Mouse (Mus musculus): ENCODE measurements around the gene Hspb8.
A peak's percentile ranks its signal among the peaks of the same experiment; 100 is the strongest.
"Not testable (repeated sequence)": the region's sequence is repeated elsewhere in the genome, so short reads cannot be mapped to it uniquely, and the experiment has no call there.

Hspb8 gene

DNA sequence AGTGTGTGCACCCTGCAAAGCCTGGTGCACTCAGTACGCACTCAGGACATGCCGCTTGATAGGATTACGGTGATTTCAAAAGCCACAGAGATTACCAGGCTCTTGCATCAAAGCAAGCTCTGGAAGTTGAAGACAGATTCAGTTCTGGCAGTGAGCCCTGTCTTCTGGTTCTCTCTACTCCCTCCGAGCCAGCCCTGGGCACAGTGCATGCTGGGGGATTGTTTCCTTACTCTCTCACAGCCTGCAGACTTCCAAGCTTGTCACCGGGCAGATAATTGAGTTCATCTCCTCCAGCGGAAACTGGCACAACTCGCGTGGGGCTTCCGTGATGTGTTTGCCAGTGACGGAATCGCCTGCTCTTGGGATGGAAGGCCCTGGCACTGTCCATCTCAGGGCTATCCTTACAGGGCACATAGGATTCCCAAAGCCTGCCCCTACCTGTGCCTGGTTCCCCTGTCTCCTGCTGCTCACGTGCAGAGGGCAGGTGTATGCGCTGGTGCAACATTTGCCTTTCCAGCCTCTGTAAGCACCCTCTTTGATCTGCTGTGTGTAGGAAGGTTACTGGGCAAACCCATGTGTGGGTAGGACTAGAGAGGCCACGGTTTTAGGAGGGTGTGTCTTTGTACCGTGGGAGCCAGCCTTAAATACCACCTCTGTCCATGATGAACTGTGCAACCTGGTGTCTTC, 32.7 kb downstream of the Hspb8 start:
- DNase-seq (ENCODE audit: low read depth, low spot score): peak; percentile 26

- DNase-seq (ENCODE audit: low read depth, low spot score): no peak
Observed at GRCm38 (mm10) chr5:116389321-116389720, 33.3 kb downstream of the Hspb8 start.

DNA sequence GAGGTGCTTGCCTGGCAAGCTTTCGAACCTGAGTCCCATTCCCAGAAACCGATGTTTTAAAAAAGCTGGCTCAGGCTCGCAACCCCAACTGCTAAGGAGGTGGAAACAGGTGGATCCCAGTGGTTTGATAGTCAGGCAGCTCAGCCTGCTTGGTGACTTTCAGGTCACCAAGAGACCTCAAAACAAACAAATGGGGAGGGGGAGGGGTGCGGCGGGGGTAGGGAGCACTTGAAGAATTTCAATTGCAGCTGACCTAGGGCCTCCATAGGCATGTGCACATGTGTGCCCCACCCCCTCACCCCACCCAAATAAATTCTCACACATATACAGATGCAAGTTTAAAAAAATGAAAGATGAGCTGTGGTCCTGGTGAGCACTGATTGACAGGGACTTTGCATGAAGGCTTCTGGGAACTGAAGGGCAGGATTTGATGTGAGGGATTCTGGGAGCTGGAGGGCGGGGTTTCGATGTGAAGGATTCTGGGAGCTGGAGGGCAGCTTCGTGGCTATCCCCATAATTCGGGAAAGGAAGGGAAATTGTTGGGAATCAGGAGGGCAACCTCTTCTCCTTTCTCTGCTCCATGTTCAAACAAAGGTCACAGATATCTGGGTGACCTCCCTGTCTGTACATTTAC, 35.2 kb downstream of the Hspb8 start:
- no peak for DNase-seq (ENCODE audit: low read depth, low spot score)

- no peak for DNase-seq (ENCODE audit: low read depth, low spot score)
Observed at GRCm38 (mm10) chr5:116386020-116386419, 36.6 kb downstream of the Hspb8 start.

DNA sequence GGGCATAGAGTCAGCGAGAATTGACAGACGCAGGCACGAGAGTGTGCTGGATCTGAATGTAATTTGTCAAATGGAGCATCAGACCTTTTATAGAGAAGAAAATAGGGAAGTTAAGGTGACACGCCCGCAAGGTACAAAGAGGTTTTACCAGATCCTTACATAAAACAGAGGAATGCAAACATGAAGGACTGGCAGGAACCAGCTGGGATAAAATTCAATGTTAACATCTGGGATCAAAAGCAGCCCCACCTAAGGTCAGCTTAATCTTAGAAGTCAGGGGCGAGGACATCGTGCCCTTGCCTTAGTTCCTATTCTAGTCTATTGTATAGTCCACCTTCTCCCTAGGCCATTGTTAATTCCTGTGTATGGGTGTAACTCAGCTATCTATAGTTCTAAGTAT, 40.0 kb downstream of the Hspb8 start:
- not testable (repeated sequence) for DNase-seq (ENCODE audit: low read depth, low spot score)

GRCm38 (mm10) chr5:116381726-116382125, 40.9 kb downstream of the Hspb8 start:
- no peak for DNase-seq (ENCODE audit: low read depth, low spot score)

DNA sequence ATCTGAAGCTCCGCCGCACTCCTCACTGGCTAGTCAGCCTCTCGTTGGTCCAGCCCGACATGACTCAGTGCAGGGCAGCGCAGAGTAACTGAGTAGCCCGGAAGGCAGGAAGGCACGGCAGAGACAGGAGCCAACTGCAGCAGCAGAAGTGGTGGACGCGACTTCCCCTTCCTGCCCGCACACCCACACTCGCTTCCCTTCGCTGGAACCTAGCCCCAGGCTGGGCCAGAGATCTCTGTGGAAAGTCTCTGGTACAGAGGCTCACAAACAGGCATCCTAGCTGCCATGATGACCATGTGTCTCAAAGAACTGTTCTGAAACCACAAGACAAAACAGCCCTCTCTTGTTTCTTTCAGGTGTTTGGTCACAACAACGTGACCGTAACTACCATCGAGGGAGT, 41.4 kb downstream of the Hspb8 start:
- DNase-seq (ENCODE audit: low read depth, low spot score): no peak

DNA sequence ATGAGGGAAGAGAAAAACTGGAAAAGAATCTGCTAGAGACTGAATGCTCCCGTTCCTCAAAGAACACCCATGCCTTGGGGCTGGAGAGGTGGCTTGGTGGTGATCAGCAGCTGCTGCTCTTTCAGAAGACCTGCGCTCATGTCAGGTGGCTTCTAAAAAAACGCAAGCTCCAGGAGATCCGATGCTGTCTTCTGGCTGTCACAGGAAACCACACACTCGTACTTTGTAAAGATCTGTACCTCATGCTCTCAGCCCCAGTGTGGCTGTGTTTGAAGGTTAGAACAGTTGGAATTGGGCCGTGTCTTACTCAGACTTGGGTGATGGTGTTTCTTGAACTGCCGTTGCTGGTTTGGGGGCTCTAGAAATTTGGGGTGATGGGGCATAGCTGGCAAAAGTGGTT, 42.3 kb downstream of the Hspb8 start:
- DNase-seq (ENCODE audit: low read depth, low spot score): no peak

- DNase-seq (ENCODE audit: low read depth, low spot score): no peak
Observed at GRCm38 (mm10) chr5:116378872-116379271, 43.8 kb downstream of the Hspb8 start.

GRCm38 (mm10) chr5:116367923-116368322, 54.7 kb downstream of the Hspb8 start:
- no peak for DNase-seq (ENCODE audit: low read depth, low spot score)

DNA sequence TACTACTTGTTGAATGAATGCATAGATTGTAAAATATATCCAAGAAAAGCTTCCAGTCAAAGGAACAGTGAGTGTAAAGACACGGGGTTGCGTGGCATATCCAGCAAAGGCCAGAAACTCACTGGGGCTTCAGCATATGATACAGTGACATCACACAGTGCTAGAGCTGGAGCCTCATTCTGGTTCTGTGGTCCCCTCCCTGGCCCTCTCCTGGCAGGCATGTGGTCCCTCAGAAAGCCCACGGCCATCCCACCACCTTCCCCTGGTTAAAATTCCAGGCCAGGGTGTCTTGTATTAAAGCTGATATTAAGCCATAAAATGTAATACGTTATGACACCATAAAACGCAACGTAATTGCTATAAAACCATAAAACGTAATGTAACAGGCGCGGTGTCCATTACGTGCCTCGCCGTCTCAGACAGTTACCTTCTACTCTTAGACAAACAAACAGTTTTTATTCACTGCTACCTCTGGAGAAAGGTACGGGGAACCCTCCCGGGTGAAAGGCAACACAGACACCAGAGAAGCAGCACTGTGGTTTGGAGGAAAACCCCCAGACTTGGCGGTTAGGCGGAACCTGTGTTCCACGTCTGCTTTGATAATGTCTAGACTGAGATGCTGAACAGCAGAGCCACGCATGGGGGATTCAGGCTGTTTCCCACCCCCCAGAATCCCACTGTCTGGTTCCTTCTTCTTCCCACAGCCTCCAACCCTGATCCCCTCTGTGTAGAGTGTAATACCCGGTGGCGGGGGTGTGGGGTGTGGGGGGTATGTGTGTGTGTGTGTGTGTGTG, 55.6 kb downstream of the Hspb8 start:
- DNase-seq (ENCODE audit: low read depth, low spot score): no peak

DNA sequence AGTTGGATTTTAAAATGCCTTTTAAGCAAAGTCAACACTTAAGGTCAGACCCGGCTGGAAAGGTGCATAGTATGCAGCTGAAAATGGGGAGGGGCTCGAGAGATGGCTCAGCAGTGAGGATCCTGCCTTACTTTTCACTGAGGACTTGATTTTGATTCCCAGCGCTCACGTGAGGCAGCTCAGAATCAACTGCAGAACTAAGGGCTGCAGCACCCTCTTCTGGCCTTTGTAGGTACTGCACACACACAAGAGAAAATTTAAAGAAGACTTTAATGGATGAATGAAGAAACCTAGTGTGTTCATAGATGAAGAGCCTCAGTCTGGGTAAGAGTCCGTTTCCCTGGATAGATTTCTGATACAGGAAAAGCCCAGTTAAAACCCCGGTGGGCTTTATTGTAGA, 61.3 kb downstream of the Hspb8 start:
- DNase-seq (ENCODE audit: low read depth, low spot score): no peak

- DNase-seq (ENCODE audit: low read depth, low spot score): no peak
Observed at GRCm38 (mm10) chr5:116360751-116361150, 61.9 kb downstream of the Hspb8 start.

Measured in brain, embryonic 18.5 days (tissue).